Mouse (Mus musculus) naive thymus-derived CD4-positive, alpha-beta T cell, adult 2 months (primary cell): ENCODE data around the gene Clp1.

ENCODE experiments used
- DNase-seq: peaks from one replicate; pipeline ENCODE4 v3.0.0-alpha.2; 2011; ENCODE audit warnings: low read depth

The Clp1 gene

GRCm38 (mm10) chr2:84711898-84712297 is 15.3 kb downstream of the Clp1 start:
- DNase-seq, result no peak

GRCm38 (mm10) chr2:84707523-84707922 is 19.6 kb downstream of the Clp1 start:
- no peak for DNase-seq

- no peak for DNase-seq
Observed at GRCm38 (mm10) chr2:84705295-84705694, 21.9 kb downstream of the Clp1 start.

DNA sequence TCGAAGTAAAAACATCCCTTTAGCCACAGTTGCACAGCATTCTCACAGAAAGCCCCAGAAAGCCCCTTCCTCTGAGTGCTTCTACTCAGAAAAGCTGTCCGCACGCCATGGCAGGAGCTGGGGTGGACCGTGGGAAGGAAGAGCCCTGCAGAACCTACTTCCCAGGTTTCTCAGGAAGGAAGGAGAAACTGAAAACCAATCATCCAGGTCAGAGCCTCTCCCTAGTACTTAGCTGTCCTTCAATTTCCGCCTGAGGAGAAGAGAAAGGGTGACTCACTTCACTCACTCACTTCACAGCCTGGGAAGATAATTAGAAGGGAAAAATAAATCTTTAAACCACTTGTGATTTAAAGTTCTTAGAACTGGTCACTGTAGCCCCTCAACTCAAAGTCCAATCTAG is 22.8 kb downstream of the Clp1 start:
- DNase-seq, result no peak

DNA sequence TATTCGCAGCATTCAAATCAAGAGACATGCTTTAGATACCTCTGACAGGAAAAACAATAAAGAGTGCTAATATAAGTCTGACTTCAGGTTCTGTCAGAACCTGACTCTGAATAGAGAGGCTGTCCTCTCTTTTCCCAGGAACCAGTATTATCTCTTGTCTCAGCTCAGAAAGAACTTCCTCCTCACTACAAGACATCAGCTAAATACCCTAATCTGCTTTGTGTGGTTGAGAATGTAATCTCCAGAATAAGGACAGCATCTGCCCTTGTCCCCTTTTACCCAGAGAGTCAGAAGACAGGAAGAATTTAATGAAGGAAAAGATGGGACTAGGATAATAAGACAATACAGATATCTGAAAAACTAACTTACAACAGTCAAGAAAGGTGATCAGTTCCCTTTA is 23.7 kb downstream of the Clp1 start:
- DNase-seq, result no peak

DNA sequence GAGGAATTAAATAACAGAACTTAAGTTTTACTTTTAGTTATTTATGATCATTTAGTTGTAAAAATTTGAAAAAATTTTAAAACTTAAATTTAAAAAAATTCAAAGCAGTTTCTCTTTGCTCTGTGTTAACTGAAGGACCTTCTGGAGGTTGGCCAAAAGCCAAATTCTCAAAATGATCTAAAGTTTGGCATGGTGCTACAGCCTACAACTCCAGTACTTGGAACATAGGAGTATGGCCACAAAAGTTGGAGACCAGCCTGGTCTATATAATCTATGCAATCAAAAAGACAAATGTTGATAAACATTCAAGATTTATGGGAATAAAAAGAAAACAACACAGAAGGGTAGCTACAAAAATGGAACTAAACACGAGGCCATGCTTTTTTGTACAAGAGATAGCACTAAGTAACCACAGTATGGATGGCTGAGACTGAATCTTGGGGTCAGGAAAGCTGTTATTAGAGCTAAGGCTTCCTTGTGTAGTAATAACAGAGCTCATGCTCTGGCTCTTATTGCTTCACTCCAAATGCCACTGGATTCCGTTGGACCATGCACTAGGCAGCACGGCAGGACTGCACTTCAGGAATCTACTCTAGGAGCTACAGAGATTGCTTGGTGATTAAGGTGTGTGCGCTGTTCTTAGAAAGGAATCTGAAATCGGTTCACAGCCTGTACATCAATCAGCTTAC is 32.0 kb downstream of the Clp1 start:
- DNase-seq, result no peak

- DNase-seq, result no peak
Observed at GRCm38 (mm10) chr2:84690050-84690449, 37.1 kb downstream of the Clp1 start.

DNA sequence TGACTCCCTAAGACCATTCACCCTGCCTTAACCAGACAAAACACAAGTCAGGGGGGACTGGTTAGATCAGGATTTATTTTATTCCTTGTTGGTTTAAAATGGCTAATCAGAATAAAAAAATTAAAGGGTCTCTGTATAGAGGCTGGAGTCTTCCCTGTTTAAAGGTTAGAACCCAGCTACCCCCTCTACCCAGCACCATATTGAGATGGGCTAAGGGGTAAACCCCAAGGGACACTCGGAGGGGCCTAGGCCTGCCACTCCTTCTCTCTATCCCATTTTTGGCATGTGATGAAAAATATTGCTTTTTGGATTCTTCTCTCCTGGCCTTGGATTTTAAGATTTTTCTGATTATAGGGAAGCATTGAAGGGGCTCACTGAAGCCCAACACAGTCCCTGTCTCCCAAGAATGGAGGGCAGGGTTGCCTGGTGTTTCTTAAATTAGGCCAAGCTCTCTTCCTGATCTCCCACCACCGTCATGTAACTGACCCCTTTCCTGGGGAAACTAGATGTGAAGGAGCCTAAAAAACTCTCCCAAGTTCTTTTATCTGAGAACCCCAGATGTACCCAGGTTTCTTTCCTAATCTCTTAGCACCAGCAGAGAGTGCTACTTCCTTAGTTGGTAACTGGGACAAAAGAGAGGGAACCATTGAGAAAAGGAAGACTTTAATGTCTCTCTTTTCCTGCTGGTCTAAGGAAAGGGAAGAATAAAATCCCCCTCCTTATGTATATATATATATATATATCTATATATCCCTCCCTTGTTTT is 38.9 kb downstream of the Clp1 start:
- no peak for DNase-seq

- DNase-seq, result no peak
Observed at GRCm38 (mm10) chr2:84682605-84683183, 44.5 kb downstream of the Clp1 start.

GRCm38 (mm10) chr2:84679016-84679415 is 48.1 kb downstream of the Clp1 start, which contains the start of gene Tmx2:
Gene Tmx2, minus strand, starts transcription at chr2:84679140.
- DNase-seq, result peak; percentile 20

DNA sequence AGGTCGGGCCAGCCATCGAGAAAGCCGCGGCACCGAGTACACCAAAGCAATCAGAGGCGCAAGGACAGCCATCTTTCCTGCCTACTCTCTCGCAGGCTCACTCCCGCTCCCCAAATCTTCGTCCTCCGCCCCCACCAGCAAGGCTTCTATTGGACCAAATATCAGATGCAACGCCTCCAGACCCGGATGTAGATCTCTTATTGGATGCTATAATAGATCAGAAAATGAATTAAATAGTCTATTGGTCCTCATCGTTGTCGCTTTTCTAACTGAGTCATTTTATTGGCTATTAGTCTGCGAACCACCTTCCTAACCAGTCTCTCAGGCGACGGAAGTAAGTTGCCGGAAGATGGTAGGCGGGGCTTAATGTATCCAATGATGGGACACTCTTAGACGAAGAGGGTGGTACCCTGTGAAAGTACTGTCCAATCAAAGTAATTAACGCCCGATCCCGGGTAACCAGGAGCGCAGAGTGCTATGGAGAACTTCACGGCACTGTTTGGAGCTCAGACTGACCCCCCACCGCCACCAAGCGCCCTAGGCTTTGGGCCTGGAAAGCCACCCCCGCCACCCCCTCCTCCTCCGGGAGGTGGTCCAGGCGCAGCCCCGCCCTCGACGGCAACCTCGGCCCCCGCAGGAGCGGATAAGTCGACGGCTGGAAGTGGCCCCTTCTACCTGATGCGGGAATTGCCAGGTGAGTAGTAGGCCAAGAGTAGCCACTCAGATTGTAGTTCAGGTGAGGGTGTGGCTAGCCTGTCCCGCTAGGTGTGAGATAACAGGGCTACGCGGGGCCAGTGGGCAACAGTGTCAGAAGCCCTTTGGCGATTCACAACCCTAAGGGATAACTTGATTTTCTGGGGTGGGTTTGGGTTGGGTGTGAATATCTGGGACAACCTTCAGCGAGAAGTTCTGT is 48.9 kb downstream of the Clp1 start, which contains the start of the genes Gm28635 and Med19:
Gene Gm28635 (minus strand): TSS at position 74 of the 913 bp plus-strand sequence.
Gene Med19 (plus strand): TSS at position 435 of the 913 bp plus-strand sequence.
- DNase-seq, result peak; percentile 98

DNA sequence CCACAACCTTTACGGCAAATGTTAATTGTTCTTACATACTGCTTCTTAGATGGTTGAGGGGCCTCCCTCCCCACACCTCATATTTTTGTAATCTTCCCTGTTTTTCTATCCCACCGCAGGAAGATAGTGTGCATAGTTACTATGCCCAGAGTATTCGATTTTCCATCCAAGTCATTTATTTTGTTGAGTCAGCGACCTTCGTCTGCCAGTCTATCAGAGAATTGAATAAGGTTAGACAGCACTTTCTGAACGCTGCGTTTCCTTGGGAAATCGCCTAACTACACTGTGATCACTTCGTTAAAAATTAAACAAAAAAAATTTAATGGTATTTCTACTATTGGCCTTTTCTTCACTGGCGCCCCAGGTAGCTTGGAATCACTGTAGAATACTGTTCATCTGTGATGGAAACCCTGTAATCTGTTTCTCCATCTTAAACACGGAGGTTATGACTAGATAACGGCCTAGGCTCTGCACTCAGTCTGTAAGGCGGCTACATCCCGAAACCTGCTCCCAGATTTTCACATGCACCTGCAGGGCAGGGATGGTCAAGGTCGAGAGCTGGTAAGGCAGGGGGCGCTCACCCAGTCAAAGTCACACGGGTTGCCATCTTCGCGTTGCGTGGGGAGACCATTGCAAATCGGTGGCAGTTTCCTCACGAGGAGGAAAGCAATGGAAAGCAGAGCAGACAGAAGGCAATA is 49.7 kb downstream of the Clp1 start:
- DNase-seq, result peak; percentile 57
